Mouse (Mus musculus) testis, adult 2 months (tissue): Measurements from ENCODE around the gene Gorab. TPM values are rescaled to one million over a fixed set of nuclear protein-coding genes. Genes with fewer than 3 reads are reported as not detected.

ENCODE experiments used
- H3K27ac ChIP-seq: fragments of 200-500 bp; 2 replicates; pipeline ENCODE4 v1.5.1; 2012; ENCODE audit warnings: low read depth, low read length; ENCODE audit not compliant: control insufficient read depth, insufficient read depth
- H3K27me3 ChIP-seq: fragments of 200-500 bp; 2 replicates; pipeline ENCODE4 v1.6.1; 2012; ENCODE audit warnings: mild to moderate bottlenecking, low read length, moderate library complexity; ENCODE audit not compliant: control insufficient read depth, insufficient read depth
- H3K36me3 ChIP-seq: fragments of 200-500 bp; 2 replicates; pipeline ENCODE4 v1.6.1; 2012; ENCODE audit warnings: mild to moderate bottlenecking, low read length; ENCODE audit not compliant: control insufficient read depth, insufficient read depth
- H3K4me1 ChIP-seq: fragments of 200-500 bp; 2 replicates; pipeline ENCODE4 v1.6.1; 2012; ENCODE audit warnings: low read length; ENCODE audit not compliant: control insufficient read depth, insufficient read depth
- H3K4me3 ChIP-seq: fragments of 200-500 bp; 2 replicates; pipeline ENCODE4 v1.5.1; 2012; ENCODE audit warnings: low read depth, mild to moderate bottlenecking, low read length, moderate library complexity, mixed read lengths; ENCODE audit not compliant: control insufficient read depth
- CTCF ChIP-seq: fragments of 200-500 bp; IDR thresholded peaks from 2 replicates; pipeline ENCODE4 v1.5.1; 2012; ENCODE audit warnings: low read depth, mild to moderate bottlenecking, inconsistent platforms, low read length, moderate library complexity; ENCODE audit not compliant: control insufficient read depth, insufficient read depth, insufficient replicate concordance
- POLR2A ChIP-seq: fragments of 200-500 bp; IDR thresholded peaks from 2 replicates; pipeline ENCODE4 v1.6.1; 2012; ENCODE audit warnings: low read depth, mild to moderate bottlenecking, inconsistent platforms, low read length, moderate library complexity; ENCODE audit not compliant: control insufficient read depth
- polyA plus RNA-seq: library from polyadenylated mRNA; depleted of rRNA; stranded (reverse); fragments of >200 nt; gene quantifications from 2 replicates; pipeline ENCODE4 v1.2.3, GENCODE M21; 2012

Gorab gene
- polyA plus RNA-seq, 1 experiment = 2.6 TPM

DNA sequence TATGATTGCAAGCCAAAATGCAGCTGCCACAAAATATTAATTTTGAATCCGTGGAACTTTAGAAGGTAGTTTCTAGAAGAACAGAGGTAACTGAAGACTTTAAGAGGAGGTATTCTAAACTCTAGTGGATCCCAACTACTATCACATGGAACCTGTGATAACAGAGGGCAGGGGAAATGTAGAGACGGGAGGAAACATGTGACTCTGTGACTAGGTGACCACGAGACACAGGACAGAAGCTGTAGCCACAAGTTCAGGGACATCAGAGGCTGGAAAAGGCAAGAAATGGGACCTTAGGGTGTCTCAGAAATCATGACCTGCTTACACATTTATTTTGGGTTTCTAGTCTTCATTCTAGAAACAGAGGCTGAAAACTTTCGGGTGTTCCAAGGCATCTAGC is 13.4 kb downstream of the Gorab start:
- TF ChIP-seq CTCF = no peak
- TF ChIP-seq POLR2A = no peak
- no peak overlapping the region for H3K27ac ChIP-seq
- H3K36me3 ChIP-seq = peaks cover 2% of the 10 kb centered on the region; the same call in 1 of the 2 replicates

DNA sequence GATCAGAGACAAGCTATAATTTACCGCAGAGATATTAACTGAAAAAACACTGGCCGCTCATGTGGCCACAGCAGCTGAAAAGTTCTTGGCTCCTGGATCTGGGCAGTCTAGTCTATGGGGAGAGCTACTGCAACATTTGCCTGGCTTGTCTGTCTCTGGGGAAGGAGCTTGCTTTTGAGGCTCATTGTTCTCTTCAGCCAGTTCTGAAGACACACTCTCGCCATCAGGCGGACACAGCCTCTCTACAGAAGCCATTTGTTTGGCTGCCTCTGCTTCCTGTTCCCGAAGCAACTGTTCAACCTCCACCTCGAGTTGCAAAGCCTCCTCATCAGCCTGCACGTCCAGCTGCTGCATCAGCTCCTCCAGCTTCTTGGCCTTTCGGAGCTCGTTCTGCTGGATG is 17.3 kb downstream of the Gorab start:
- H3K4me1 ChIP-seq = peaks cover 6% of the 10 kb centered on the region
- no peak overlapping the region for H3K4me3 ChIP-seq
- TF ChIP-seq POLR2A (no peak), CTCF (no peak)
- no peaks in the 10 kb centered on the region for H3K27me3 ChIP-seq
- no peak overlapping the region for H3K27ac ChIP-seq
- H3K36me3 ChIP-seq = no peaks in the 10 kb centered on the region; the same call in 1 of the 2 replicates

More for the DNA sequence above, 13.4 kb downstream of the Gorab start:
- no peaks in the 10 kb centered on the region for H3K4me1 ChIP-seq
- no peaks in the 10 kb centered on the region for H3K27me3 ChIP-seq
- H3K4me3 ChIP-seq = no peak overlapping the region

- no peaks in the 10 kb centered on the region for H3K36me3 ChIP-seq
Observed at GRCm38 (mm10) chr1:163383442-163384027, 19.9 kb downstream of the Gorab start.

DNA sequence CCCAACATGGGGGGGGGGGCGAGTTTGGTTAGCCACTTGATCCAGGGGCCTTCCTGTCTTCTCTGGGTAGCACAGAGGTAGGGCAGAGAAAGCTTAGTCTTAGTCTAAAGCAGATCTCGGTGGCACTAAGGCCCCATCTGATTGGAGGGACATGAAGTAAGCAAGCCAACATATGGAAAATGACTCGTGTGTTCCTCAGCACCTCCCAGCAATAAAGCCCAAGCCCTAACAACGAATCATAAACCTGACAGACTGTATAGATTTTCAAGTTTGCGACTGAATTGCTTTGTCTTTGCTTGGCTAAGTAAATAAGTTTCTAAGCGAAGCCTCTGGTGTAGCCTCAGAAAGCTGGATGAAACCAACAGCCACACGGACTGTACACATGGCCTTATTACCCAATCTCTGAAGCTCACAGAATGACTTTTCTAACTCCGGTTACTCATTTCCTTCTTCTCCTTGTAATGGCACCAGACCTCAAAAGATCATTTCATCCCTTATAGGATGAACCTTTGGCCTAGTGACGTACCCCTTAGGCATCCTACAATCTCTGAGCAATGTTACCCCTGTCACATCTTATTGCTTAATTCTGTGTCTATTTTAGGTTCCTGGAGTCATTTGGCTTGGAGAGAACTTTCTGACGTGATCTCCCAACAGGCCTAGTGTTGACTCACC is 21.3 kb downstream of the Gorab start:
- H3K27ac ChIP-seq = no peak overlapping the region
- no peaks in the 10 kb centered on the region for H3K36me3 ChIP-seq
- no peak overlapping the region for H3K4me3 ChIP-seq
- H3K27me3 ChIP-seq = no peaks in the 10 kb centered on the region
- TF ChIP-seq POLR2A (no peak), CTCF (no peak)
- peaks cover 6% of the 10 kb centered on the region for H3K4me1 ChIP-seq

More at GRCm38 (mm10) chr1:163383442-163384027, 19.9 kb downstream of the Gorab start:
- H3K4me3 ChIP-seq = no peak overlapping the region
- H3K27ac ChIP-seq = no peak overlapping the region
- peaks cover 6% of the 10 kb centered on the region for H3K4me1 ChIP-seq
- TF ChIP-seq CTCF = no peak
- no peak for TF ChIP-seq POLR2A
- no peaks in the 10 kb centered on the region for H3K27me3 ChIP-seq

- no peaks in the 10 kb centered on the region for H3K36me3 ChIP-seq
- no peaks in the 10 kb centered on the region for H3K27me3 ChIP-seq
- no peak for TF ChIP-seq CTCF
- TF ChIP-seq POLR2A = no peak
- H3K4me3 ChIP-seq = no peak overlapping the region
- H3K4me1 ChIP-seq = peaks cover 6% of the 10 kb centered on the region
- no peak overlapping the region for H3K27ac ChIP-seq
Observed at GRCm38 (mm10) chr1:163380591-163380990, 22.9 kb downstream of the Gorab start.

DNA sequence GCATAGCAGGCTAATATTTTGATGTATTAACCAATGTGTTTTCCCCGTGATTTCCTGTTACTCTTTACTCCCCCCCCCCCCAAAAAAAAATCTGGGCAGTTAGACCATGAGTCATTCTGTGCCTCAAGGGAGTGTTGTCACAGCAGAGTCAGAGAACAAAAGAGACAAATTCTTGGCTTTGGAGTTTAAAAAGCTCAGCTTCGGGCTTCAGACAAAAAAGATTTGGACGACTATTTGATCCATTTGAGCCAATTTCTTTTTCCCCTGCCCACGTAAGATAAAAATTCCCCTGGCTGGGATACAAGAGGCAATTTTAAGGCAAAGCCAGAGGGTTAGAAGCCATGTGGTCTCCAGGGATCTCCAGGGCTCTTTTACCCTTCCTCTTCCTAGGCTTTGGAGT is 23.4 kb downstream of the Gorab start:
- TF ChIP-seq CTCF (no peak), POLR2A (no peak)
- H3K27ac ChIP-seq = no peak overlapping the region
- no peaks in the 10 kb centered on the region for H3K27me3 ChIP-seq

DNA sequence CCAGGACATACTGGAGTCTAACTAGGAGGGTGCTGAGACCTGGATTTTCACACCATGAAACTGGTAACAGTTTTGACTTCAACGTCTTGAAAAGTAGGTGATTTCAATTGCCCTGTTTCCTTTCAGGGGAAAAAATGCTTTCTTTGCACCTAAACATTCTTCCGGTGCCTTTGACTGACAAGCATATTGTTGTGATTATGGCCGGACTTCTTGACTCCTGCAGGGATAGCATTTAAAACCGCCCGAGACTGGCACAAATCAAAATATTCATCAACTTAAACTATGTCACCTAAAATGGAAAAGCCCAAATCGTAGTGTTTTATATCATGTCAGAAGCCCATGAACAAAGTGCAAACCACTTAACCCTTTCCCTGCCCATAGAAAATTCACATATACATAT is 25.5 kb downstream of the Gorab start:
- TF ChIP-seq CTCF (no peak), POLR2A (no peak)
- peaks cover 6% of the 10 kb centered on the region for H3K4me1 ChIP-seq
- no peak overlapping the region for H3K27ac ChIP-seq
- no peak overlapping the region for H3K4me3 ChIP-seq
- no peaks in the 10 kb centered on the region for H3K36me3 ChIP-seq
- no peaks in the 10 kb centered on the region for H3K27me3 ChIP-seq

More for the DNA sequence above, 23.4 kb downstream of the Gorab start:
- no peak overlapping the region for H3K4me3 ChIP-seq
- peaks cover 6% of the 10 kb centered on the region for H3K4me1 ChIP-seq
- no peaks in the 10 kb centered on the region for H3K36me3 ChIP-seq
